Mouse (Mus musculus) testis, adult 2 months (tissue): Measurements from ENCODE around the gene Fbn1.

Experiments used
- CTCF ChIP-seq: fragments of 200-500 bp; IDR thresholded peaks from 2 replicates; pipeline ENCODE4 v1.5.1; 2012; ENCODE audit warnings: low read depth, mild to moderate bottlenecking, inconsistent platforms, low read length, moderate library complexity; ENCODE audit not compliant: control insufficient read depth, insufficient read depth, insufficient replicate concordance
- POLR2A ChIP-seq: fragments of 200-500 bp; IDR thresholded peaks from 2 replicates; pipeline ENCODE4 v1.6.1; 2012; ENCODE audit warnings: low read depth, mild to moderate bottlenecking, inconsistent platforms, low read length, moderate library complexity; ENCODE audit not compliant: control insufficient read depth

- TF ChIP-seq CTCF (no peak), POLR2A (no peak)
These were observed 588 bp upstream of the Fbn1 start for GRCm38 (mm10) chr2:125508381-125508780.
